Mouse (Mus musculus) mesoderm, embryonic 11.5 days (tissue): ENCODE measurements around the gene Zcchc7.

Source experiments
- DNase-seq: peaks from one replicate; pipeline ENCODE4 v3.0.0-alpha.2; 2012; ENCODE audit warnings: low read depth, low spot score

The Zcchc7 gene

DNA sequence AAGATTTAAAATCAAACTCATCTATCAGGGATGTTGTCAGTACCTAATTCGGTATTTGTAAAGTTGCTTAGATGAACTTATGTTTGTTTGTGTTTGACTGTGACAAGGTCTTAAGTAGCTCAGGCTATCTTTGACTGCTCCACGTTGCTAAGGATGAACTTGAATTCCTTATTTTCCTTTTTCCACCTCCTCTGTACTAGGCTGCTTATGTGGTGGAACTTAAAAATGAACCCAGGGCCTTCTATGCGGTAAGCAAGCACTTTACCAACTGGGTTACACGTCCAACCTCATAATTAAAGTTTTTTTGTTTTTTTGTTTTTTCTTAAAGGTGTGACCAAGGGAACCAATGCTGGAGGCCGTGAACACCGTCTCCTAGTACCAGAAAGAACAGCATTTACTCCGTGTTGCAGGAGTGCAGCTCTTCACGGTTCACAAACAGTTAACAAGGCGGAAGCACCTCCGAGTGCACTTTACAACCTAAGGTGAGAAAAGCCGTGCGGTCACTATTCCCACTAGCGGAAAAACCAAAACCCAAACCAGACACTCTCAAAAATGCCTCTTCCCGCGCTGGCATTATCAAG lies at the start of gene Zcchc7:
Gene Zcchc7 (plus strand): TSS at position 325 of the 581 bp plus-strand sequence.
- DNase-seq = no peak

DNA sequence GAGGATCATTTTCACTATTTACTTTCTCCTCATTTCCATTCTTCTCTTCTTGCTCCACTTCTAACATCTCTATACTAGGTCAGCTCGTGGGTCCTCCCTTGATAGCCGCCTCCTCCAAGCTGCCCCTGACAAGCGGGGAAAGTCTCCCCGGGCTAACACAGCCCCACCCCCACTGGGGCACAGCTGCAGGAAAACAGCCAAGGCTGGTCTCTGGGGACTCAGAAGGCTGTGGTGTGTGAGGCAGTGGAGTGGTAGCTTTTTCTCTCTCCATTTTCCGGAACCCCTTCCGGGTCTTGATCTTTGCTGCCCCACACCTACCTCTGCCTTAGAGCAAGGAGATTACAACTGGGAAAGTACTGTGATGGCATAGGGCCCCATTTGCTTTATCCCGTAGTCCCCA lies 49.7 kb upstream of the Zcchc7 start:
- peak; percentile 19 for DNase-seq

DNA sequence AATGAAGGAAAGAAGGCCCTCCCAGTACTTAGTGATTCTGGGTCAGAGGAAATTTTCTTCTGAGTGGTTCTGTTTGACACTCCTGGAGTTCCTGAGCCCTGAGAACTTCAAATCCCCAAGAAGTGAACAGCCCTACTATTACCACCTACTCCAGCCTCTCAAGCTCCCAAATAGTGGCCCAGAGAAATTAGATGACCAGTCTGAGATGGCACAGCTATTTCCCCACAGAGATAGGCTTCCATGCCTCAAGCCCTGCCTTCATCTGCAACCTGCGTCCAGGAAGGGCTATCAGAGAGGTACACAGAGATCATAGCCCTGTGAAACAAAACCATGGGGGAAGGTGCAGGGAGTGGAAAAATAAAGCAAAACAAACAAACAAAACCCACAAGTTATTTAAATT lies 48.8 kb upstream of the Zcchc7 start:
- no peak for DNase-seq

DNA sequence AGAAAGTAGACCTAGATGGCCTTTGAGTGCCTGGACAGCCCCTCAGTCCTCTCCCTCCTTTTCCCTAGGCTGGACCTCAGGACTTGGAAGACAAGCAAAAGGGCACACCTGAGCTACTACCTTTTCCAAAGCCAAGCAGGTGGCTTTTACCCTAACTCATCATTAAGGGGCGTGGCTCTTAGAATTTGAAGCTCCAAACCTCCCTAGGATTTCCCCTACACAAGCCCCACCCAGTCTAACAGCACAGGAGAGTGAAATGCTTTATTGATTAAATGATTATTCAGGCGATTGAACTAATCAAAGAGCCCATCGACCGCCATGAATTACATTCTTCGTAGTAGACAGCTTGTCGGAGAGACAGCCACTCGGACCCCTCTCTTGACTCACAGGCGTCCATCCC lies 47.4 kb upstream of the Zcchc7 start:
- DNase-seq = no peak

DNA sequence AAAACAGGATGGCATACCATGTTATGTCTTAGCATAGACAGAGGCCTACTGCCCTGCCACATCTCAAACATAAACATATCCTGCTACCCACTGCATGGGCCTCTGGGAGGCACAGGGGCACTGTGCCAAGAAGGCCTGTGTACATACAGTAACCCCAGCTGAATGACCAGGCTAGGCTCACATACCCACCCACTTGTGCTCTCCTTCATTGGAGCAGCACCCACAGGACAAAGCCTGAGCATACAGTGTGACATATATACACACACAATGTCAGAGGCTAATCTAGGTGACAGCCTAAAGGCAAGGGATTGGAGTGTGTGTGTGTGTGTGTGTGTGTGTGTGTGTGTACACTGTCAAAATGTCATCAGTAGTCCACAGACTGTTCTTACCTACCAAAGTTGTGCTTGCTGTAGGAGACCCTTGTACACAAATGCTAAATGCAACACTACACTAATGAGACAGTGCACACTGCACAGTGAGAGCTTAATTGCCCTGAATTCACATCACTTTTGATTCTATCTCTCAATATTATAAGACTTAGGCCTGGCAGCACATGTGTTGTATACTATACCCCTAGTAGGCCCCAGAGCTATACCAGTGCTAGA lies 46.5 kb upstream of the Zcchc7 start:
- DNase-seq = no peak

DNA sequence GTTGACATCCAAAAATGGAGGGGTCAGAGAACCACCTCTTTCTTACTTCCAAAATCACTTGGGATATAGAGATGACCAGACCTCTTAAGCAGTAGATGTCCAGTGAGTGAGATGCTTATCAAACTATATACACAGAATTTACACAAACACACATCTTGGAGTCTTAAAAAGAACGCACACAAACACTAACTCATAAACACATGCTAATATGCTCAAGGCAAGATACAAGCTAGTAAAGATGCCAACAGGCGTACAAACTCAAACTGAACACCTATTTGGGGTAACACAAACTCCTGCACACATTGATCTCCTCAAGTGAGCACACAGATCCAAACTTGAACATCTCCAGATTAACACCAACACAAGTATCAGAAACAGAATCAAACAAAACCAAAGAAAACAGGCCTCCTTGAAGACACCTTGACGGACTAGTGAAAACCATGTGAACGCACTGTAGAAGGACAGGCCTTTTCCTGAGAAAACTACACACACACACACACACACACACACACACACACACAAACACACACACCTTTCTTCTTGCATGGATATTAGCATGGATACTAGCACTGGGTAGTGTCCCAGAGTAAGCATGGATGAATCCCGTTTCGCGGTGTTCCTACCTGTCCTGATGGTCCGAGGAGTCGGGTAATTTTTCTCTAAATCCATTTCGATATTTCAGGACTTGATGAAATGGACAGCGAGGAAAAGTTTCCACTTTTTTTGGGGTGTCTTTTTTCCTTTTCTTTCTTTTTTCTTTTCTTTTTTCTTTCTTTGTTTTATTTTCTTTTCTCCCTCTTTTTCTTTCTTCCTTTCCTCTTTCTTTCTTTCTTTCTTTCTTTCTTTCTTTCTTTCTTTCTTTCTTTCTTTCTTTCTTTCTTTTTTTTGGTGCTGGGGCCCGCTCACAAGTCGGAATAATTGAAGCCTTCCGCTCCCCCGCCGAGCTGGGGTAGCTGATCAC lies 45.7 kb upstream of the Zcchc7 start, which contains the start of gene Pax5:
Gene Pax5 (minus strand): TSS at position 748 of the 961 bp plus-strand sequence.
- DNase-seq = no peak

DNA sequence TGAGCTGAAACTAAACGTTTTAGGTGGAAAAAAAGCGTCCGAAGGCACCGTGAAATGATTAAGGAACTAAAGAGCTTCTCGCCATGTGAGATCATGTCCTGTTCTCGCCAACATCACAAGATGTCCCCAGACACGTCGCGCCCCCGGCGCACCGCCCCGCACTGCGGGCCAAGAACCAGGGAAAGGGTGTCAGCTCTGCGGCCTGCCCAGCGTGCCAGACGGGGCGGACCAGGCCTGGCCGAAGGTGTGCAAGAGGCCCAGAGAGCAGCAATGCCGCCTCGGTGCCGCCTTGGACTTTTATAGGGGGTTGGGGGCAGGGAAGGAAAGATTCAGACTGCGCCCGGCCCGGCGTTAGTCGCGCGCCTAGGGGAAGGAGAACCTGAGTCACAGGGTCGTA lies 45.0 kb upstream of the Zcchc7 start:
- peak; percentile 23 for DNase-seq

DNA sequence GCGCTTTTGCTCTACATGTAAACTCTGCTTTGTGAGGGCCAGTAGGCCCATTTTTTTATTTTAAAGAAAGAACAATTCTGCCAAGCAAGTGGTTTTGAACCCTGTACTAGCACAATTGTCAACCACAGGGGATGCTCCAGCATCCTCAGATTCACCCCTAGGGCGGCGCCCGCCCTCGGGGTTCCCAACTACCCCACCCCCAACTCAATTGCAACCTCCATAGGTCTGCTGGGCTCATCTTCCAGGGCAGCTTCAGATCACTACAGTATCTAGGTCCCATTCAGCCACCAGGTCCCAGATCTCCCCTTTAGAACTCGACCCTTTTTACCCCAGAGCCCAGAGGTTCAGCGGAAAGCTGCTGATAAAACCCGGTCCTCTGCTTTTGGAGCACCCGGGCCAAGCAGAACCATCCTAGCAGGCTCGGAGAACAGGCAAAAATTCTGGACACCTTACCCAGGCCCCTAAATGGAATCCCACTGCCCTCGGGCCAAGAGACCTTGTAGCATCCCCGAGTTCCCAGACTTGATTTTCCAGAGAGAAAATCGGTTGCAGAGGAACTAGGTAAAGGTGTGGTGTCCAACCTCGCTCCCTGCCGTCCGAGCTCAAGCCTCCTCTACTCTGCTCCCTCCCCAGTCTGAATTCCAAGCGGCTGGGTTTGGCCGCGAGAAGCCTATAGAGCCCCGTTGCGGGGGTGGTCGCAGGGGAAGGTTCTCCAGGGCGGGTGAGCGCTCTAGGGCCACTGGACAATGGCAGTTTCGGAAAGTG lies 44.4 kb upstream of the Zcchc7 start:
- DNase-seq = no peak

DNA sequence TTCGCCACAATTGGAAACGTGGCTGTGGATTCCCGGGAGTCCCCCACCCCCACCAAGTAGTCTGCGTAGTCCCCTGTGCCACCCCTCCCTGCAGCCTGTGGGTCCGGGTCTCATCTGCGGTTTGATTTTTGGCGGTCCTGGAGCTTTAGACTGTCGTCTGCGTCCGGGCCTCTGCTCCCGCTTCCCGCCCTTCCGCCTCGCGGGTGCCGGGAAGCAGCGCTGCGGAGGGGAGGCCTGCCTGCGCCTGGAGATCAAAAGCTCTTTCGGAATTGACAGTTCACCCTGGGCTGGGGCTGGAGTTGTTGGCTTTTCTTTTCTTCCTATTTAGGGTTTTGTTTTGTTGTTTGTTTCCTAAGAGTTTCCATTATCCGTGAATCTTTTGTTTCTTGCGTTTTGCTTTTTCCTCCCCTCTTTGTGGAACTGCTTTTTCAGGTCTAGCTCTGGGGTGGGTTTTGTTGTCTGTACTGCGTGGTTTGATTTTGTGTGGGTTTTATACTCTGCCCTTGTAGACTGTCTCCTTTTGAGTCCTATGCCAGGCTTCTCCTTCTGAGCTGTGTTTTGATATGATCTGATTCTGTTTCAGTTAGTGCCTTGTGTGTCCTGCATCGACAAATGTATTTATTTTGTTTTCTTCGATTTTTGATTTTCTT lies 43.5 kb upstream of the Zcchc7 start:
- DNase-seq = peak; percentile 39

DNA sequence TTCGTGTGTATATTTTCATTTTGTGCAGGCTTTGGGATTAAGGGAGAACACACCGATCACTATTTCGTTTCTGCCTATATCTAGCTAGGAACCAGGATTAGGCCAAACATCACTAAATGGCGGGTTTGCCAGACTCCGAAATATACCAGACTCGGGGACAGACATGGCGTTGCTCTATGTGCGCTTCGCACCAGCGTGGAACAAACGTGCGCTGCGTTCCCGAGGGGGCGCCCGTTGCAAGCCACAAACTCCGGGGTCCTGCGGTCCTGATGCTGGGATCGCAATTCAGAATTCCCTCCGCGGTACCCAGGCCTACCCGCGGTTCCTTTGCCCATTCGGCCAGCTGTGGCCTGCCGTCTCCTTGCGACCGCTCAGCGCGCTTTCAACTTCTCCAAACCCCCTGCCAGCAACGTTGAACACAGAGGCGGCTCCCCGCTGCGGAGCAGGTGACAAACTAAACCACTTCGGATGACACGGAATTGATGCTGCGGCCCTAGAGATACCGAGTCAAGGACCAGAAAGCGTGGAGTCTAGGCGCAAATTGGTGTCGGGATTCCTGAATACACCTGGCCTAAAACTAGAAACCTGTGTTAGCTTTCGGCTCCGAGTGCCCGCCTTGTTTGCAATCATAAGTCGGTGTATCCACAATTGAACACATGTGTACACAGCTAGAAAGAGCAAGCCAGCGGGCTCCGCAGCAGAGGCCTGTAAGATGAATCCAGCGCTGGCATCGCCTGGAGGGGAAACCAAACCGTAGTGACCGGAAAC lies 42.7 kb upstream of the Zcchc7 start:
- DNase-seq = peak; percentile 43

DNA sequence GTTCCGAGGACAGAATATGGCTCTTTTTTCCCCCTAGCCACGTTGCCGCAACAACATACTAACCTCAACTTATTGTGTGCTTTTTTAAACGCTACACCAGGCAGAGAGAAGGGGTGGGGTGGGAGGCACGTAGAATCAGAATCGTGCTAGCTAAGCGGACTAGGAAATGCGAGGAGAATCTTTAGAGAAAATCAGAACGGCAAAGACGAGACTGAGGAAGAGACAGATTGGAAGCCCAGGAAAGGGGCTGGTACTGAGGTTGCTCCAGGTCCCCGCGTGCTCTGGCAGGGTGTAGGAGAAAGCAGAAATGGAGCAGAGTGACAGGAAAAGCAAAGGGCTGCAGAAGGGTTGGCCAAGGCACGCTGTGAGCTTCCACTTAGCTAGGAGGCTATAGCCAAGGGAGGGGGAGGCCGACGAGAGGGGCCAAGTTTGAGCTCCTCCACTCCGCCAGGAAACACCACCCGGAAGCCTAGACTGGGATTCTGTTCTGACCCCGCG lies 42.1 kb upstream of the Zcchc7 start:
- DNase-seq = no peak

DNA sequence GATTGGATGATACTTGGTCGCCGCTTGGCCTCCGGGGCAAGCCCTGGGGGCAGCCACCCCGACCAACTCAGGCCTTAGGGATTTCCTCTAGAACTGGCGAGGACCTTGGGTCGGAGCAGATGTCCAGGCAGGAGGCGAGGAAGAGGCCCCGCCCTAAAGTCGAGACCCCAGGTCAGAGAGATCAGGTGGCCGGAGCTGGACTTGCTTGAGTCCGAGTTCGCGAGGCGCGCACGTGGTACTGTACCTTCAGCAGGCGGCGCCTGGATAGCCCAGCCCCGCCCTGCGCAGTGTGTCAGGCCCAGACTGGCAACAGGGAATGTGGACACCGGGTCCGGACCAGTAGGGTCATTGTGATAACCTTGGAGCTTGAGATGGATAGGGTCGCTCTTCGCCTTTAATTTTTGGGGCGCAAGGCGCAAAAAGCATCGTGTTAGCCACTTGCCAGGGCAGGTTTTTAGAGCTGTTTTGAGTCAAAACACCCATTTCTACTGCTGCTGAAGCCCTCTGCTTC lies 41.5 kb upstream of the Zcchc7 start:
- DNase-seq = no peak

DNA sequence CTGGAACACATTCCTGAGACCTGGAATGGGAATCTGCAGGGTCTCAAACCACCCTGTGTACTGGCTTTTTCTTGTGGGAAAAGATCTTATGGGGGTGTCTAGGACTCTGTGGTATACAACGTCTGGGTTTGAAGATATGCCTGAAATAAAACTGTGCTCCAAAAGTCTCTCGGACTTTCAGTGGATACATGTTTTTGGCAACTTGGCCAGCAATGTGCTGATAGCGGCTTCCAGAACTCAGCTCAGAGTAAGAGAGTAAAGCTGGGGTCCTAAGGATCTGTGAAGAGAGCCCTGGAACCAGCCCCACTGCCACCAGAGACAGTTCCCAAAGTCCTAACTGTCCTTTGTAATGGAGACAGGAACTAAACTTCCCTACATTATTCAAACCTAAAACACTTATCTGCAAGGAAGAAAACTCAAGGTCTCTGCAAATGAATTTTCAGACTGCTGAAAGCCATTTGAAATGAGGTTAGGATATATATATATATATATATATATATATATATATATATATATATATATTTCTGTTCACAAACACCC lies 40.0 kb upstream of the Zcchc7 start:
- no peak for DNase-seq

DNA sequence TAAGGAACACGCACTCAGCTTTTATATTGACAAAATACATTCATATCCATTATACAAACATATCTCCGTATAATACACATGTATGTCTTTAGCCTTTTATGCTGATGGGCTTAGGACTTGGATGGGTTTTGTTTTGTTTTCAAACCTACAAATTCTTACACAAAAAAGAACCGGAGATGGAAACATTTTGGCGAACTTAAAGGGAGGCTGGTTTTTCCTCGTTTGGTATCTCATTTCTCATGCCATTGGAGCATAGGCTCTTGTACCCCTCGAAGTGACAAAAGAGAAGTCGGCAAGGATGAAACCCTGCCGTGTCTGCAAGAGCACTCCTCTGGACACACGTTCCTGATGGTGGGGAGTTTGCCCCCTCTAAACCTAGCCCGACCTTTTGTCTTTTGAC lies 39.3 kb upstream of the Zcchc7 start:
- DNase-seq = no peak

DNA sequence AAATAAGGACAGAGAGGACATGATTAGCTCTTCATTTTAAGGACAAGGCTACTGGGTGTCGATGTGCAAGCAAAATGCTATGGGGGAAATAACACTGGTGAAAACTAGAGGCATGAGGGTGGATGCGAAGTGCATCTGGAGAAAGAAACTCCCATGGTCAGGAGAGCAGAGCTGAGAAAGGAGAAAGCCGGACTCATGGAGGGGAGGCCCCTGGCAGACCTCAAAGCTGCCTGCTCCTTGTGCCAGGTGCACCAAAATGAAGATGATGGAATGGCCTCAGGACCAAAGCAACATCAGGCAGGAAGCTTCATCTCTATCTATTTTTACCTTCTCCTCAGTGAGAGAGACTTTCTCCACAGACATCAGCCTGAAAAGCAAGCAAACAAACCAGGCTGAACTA lies 38.0 kb upstream of the Zcchc7 start:
- DNase-seq = no peak

DNA sequence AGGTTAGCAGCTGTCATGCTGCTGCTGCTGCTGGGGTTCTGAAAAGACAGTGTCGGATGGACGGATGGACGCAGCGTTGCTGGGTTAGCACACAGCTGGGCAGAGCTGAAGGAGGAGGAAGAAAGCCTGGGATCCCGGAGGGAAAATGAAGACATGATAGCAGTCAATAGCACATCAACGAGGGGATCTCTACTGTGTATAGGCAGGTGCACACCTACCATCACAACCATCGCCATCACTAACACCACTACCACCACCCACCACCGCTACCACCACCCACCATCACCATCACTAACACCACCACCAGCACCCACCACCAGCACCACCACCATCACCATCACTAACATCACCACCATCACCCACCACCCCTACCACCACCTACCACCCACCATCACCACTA lies 35.6 kb upstream of the Zcchc7 start:
- DNase-seq = no peak

DNA sequence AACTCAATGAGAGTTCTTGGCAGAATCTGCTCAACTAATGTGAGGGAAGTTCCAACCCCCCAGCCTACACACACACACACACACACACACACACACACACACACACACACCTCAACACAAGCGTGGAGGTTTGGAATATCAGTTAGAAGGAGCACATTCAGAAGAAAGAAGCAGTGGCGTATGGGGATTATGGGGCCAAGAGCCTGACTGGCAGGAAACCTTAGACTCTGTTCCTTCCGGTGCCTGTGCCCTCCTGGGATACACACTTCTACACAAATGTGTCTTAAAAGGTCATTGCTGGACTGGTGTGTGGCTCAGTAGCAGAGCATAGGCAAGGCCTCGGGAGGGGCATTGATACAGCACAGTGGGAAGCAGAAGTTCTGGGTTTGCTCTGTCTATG lies 34.4 kb upstream of the Zcchc7 start:
- no peak for DNase-seq

DNA sequence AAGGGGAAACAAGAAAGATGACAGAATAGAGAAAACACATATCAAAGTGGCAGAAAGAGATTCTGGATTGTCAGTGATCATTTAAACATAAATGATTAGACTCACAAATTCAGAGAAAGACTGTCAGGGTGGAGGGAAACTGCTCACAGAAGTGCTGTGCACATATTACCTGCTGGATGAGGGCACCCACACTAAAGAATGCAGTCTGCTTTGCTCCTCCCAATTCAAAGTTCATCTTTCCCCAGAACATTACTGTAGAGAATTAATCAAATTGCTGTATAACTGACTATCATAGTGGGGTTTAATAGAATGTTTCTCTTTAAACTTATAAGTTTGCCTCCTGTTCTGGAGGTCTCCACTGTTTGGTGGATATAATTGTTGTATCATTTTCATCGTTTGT lies 15.2 kb upstream of the Zcchc7 start:
- no peak for DNase-seq

DNA sequence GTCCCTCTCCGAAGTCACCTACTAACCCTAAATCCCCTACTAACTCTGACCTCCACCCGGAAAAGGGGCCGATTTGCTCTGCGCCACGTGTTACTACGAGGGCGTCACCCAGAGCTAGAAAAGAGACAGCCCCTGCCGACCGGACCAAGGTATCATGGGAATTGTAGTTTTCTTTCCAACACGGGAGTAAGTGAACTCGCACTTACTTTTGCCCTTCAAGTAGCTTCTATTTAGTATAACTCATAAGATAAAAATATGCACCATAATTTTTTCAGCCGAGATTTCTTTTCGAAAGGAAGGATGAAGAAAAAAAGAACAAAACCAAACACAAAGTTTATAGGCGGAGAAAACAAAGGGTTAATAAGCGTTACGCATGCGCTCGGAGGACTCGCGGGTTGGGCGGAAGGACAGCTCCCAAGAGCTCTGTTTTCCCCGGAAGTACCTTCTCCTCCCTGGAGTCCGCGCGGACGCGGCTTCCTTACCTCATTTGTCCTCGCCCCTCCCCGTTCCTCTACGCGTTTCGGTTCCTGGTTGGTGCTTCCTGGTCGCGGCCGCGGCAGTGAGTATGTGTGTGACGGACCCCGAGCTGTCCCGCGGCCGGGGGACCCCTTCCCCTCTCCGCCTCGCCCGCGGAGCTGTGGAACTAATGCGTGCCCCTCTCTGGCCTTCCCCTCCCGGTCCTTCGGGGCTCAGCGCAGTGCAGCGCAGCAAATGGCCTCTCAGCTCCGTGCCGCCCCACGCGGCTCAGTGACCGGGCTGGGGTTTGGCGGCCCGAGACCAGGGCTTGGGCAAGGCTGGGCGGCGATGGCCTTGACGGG lies 666 bp downstream of the Zcchc7 start:
- DNase-seq = peak; percentile 96
